Mouse (Mus musculus): ENCODE results near the gene Pcyt2.

- TF ChIP-seq CHD1 (IDR thresholded peaks at IDR 0.05; ENCODE audit: low read depth, low read length) (no peak), CHD2 (IDR thresholded peaks at IDR 0.05; ENCODE audit: low read length) (no peak)
Observed at GRCm38 (mm10) chr11:120626785-120627467, 9.2 kb upstream of the Pcyt2 start.

All from MEL (cell line).